Mouse (Mus musculus) layer of hippocampus, postnatal 25 days (tissue): ENCODE results near the gene Slc39a12. TPM values are rescaled to one million over a fixed set of nuclear protein-coding genes. Genes with fewer than 3 reads are reported as not detected.

Experiments used
- DNase-seq, 2 experiments: peaks; one replicate each; pipeline ENCODE4 v3.0.0; 2022; ENCODE audit warnings: mixed read lengths in 2 of 2, low spot score in 1 of 2; ENCODE audit errors: extremely low spot score in 1 of 2
- total RNA-seq, 2 experiments: library from RNA; stranded (reverse); gene quantifications; 2 replicates each; pipeline ENCODE4 v1.2.3; 2021

Gene Slc39a12
- 10 to 100 TPM; 40.2 to 46.2 TPM for total RNA-seq

DNA sequence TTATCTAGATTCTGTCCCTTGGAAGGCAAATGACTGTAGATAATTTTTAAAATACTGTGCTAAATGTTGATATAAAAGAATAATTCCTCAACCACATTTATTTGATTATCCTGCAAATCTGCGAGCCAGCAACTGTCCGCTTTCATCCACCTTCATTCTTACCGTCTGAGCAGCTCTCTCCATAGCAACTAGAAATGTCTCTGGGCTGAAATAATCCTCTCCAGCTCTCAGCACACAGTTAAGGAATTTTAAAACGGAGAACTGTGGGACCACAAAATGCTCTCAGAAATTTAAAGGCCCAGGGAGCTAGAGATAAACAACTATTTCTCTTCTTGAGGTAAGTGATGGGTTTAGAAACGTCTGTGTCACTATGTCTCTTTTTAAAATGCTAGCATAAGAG is at the start of gene Slc39a12:
Slc39a12 (plus strand) TSS at position 155 of the 400 bp plus-strand sequence.
- DNase-seq = no peak

DNA sequence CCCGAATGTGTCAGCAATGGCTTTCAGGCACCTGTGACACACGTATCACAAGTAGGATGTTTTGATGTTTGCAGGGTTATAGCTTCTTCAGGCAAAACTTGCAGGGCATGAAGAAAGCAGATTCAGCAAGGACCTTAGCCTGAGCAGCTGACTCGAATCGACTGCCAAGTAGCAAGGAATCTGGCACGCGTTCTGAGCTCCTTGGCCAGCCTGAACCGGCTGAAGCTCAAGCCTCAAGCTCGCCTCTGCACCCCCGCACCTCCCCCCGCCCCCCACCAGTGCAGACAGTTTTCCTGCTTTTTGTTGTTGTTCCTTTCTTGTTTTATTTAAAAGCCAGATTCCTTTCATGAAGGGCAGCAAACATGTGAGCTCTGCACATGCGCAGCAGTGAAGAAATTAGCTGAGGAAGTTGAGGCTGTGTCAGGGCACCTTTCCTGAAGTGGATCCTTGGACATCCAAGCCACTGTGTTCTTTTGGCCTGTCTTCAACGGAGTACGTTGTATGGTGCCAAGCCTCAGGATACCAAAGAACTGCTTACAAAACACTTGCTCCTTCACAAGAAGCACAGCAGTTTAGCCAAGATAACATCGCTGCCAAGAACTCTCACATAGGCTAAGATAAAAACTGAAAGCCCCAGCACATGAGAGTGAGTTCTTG is 46.3 kb upstream of the Slc39a12 start:
- peak; percentile 29 to 51 for DNase-seq

DNA sequence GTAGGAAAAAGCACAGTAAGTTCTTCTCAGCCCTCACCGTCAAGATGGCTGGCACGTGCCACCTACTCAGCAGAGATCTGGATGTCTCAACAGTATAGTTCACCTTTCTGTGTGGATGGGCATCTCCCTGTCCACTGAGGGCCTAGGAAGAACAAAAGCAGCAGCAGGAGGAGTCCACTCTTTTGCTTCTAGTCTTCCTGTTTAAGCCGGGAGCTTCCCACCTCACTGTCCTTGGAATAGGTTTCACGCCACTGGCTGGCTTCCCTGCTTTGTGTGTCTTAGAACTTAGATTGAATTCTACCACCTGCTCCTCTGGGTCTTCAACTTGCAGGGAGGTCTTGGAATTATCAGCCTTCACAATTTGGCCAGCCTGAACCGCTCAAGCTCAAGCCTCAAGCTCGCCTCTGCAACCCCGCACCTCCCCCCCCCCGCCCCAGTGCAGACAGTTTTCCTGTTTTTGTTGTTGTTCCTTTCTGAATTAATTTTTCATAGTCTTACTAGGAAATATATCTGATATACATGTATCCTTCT is 45.7 kb upstream of the Slc39a12 start:
- DNase-seq = peak in 1 of 2 experiments; percentile 4

DNA sequence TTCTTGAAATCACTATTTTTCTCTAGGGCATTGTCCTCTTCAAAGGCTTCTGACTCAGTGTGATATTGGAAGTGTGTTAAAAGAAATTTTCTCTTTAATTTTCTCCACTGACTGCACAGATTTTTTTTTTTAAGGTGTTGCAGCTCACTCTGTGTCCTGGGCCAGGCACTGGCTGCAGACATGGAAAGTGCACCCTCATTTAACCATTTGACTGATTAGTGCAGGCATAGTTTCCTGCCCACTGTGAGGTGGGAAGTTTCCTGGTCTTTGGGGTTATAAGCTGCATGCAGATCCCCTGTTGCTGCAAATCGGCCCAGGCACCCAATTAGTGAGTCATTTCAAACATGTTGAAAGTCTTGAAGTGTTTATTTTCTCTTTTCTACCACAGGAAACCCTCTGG is 740 bp downstream of the Slc39a12 start:
- DNase-seq = no peak

DNA sequence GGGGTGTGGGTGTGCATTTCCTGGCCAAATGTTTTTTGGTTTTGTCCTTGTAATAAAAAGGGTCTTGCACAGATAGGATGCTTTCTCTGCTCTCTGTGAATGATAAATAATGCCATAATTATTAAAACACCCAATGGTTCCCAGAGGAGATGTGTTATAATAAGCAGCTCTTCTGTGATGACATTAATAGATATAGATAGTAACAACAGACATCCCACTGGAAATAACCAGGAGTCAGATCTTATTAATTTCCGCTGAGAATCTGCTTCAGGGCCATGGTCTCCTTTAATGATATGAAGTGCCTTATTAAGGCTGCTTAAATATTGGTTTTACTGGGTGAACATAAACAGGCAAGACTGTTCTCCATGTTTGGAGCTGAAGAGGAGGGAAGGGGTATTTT is 2.8 kb downstream of the Slc39a12 start:
- no peak for DNase-seq

DNA sequence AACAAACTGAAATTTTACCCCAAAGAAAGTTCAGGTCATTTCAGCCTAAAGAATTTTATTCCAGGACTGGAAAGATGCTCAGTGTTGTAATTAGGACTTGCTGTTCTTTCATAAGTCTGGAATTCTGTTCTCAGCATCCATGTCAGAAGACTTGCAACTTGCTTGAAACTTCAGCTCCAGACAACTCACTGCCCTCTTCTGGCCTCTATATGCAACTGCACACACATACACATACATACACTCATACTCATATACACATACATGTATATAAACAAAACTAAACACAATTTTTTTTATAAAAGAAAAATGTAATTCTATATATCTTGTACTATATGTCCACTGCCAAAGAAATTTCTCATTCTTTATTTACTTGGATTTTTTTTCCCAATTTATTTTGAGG is 14.9 kb downstream of the Slc39a12 start:
- DNase-seq = no peak

DNA sequence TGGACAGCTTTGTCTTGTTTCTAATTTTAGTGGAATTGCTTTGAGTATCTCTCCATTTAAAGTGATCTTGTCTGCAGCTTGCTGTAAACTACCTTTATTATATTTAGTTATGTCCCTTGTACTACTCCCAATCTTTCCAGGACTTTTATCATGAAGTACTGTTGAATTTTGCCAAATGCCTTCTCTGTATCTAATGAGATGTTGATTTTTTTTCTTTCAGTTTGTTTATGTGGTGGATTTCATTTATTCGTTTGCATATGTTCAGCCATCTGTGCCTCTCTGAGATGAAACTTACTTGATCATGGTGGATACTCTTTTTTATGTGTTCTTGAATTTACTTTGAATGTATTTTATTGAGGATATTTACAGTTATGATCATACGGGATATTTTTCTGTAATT is 40.9 kb downstream of the Slc39a12 start:
- DNase-seq = no peak

DNA sequence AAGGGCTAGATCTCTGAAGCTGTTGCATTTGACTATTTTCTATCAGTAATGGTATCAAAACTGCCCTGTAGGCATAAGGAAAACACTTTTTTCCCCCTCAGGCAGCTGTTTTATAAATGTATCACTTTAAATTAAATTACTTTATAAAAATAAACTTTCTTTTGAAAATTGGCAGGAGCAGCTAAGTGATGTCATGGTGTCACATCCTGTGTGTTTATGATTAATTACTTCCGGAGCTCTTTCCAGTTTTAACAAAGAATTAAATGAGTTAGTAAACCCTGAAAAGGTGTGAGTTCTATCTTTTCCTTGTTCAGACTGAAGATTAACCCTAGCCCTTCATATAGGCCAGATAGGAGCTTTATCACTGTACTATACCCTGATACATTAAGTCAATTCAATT is 59.2 kb downstream of the Slc39a12 start:
- DNase-seq = no peak

DNA sequence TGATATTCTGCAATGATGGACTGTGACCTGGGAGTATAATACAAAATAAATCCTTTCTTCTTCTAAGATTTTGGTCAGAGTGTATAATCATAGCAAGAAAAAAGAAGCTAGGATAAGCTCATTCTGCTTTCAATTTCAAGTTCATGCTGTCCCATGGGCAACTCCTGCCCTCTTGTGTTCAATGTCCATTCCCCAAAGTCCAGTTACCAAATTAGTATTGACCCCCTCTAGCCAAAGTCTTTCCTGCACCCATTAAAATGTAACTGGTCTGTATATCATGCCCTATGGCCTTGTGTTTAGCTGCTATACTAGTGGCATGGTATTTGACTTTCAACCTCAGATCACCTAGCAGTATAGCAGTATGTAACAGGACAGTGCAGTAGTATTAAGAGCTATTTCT is 62.8 kb downstream of the Slc39a12 start:
- no peak for DNase-seq

DNA sequence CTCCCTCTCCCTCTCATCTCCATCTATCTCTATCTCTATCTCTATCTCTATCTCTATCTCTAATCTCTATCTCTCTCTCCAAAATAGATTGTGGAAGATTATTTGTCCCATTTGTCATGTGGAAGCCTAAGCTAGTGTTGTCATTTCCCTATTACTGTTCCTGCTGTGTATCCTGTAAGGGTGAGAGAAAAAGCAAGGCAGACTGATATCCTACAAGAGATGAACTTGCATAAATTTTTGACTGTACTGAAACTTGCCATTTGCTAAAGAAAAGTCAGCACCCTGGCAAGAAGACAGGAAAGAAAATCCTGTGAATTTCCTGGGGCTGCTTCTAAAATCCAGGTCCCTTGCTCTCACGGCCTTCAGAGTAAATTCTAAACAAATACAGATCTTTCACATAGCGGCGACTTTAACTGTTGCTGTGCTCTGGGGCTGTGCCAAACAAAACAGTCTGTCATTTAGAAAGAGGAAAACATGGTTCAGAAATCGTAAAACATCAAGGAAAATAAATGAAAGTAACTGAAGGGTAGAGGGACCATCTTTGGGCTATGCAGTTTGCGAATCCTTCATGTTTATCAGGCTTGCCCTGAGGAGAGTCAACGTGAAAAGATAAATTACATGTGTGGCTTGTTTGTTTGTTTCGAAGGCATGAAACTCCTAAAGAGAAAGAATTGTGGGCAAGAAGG is 67.0 kb downstream of the Slc39a12 start:
- no peak for DNase-seq

DNA sequence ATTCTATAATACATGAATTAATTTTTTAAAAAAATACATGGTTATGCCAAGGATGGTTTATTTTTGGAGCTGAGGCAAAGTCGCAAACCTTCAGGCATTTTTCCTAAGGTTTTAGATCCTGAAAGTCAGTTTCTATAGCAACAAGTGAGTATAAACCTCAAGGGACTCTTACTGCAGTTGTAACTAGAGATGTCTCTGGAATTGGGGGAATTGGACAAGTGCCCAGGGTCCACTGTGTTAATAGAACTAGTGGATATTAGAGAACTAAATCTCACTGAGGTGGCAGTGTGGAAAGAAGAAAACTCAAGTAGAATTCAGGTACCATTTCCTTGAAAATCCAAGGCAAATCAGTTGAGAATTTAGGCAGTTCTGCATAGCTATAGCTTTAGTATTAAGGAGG is 76.3 kb downstream of the Slc39a12 start:
- no peak for DNase-seq

DNA sequence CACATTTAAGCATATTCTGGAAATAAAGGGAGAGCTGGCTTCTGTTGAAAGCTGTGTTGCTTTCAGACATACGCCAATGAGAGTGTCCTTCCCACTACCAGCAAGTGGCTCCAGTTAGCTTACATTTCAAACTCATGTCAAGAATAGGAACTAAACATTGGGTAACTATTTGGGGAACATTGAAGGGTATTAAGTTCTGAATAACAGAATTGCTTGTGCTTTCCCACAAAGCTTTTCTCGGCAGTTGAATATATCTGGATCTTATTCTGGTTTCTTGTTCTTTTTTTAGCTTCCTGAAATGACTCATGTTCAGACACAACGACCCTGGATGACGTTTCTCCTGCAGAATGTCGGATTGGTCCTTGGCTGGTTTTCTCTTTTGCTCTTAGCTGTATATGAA is 106.0 kb downstream of the Slc39a12 start:
- DNase-seq = no peak

DNA sequence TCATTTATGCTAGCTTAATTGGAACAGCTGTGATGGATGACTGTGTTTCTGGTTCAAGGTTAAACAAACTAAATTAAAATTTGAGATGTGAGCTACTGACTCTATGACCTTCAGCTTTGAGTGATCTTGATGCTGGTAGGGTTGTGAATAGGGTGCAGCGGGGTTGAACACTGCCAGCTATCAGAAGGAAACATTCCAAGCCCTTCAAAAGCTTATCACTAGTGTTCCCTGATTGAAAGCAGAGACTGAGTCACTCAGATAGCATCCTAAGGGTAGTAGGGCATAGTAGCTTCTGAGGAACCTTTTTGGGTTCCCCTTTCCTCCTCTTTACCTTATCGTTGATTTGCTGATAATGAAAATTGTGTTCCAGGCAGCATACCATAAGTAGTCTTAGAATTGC is 108.0 kb downstream of the Slc39a12 start:
- no peak for DNase-seq

DNA sequence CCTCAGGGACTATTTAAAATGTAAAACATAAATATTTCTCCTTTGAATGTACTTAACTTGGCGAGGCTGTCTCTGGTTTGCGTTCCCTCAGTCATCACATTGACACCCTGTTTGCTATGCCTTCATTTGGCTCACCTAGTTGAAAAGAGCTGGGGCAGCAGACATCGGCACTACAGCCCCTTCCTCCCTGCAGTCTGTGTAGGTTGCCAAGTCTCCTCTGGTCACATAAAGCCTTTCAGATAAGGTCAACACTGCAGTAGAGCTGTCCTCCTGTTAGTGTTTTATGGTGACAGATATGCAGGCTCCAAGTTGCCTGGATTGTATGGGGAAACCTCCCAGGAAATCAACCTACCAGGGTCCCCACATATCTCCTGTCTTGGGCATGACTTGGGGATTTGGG is 114.4 kb downstream of the Slc39a12 start:
- DNase-seq = no peak

DNA sequence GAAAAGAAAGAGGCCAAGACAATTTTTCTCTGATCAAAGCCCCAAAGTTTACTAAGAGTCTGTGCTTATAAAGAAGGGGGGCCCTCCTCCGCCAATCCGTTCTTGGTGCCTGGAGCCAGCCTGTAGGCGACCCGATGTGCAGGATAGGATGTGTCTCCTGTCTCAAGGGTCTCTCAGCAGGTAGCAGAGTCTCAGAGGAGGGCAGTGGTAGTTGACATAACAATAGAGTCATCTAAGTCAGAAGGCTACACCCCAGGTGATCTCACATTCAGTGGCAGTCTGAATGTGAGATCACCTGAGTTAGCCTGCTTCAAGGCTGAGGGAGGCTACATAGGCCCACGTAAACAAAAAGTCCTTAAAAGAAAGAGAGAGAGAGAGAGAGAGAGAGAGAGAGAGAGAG is 130.1 kb downstream of the Slc39a12 start:
- no peak for DNase-seq

DNA sequence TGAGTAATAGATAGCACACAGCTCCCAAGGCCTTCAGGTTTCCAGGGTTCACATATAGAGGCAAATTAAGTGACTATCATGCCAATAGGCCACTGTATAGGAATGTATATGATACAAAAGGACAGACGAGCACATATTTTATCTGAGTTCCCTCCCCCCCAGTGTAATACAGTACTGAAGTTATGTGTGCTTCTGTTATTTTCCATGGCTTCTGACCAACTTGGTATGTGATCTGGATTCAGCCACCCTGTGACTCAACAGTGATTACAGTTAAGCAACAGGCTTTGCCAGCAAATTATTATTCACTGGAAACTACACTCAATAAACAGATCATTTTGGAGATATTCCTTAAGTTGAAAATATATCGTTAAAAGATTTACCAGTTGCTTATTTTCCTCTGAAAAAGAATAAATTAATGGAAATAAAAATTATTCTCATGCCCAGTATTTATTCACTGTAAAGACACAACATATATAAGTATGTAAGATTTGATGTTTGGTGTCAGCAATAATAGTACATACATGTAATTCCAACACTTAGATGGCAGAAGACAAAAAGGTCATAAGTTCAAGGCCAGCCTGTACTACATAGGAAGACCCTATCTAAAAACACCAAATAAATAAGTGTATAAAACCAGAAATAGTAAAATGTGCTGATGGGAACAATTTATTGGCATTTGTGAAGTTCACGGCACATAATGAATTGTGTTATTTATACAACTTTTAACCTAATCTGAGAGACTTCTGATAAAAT is 146.4 kb downstream of the Slc39a12 start:
- DNase-seq = no peak

DNA sequence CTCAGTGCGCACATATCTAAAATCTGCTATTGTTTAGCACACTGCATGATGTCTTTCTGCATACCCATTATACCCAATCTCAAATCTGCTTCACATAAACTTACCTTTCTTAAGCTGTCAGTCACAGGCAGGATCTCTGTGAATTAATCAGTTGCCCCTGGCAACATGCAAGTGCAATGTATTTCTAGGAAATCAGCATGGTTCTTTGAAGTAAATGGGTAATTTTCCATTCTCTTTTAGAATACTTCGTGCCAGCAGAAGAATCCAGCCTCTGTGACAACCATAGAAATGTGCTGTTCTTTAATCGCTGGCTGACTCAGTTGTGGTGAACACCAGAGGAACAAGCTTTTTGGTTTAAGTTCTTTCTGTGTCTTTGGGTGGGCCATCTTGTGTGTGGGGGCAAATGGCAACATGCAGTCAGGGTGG is 147.1 kb downstream of the Slc39a12 start:
- no peak for DNase-seq

DNA sequence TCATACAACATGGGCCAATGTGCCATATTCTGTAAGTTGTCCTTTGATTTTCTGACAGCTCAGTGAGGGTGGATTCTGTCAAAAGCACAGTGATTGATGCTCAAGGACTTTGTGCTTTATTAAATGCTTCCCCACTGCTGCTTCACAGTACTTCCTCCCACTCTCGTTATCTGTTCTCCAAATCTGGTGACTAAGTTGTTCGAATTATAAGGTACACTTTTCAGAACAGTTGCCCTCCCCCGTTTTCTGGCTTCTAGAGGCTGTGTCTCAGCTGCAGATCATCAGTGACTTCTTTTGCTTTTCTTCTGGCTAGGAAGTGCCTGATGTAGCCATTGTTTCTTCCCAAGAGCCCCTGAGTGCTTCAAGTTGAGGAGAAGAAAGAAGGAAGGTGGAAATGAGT is 149.7 kb downstream of the Slc39a12 start:
- DNase-seq = no peak

DNA sequence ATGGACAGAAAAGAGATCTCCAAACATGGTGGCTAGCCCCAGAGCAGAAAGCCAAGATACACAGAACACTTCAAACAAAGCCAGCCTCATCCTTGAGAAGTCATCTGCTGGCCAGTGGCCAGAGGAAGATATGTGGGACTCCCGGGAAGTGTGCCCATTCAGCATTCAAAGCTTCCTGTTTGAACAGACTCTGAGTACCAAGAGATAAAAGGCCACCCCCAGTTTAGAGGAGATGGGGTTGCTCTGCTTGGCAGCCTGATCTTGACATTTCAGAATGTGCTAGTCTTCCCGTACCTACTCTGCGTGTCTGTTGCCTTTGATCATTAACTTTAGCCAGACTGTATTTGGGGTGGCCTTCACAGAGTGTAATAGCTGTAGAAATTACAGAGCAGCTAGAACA is 155.2 kb downstream of the Slc39a12 start:
- DNase-seq = peak in 1 of 2 experiments; percentile 11

DNA sequence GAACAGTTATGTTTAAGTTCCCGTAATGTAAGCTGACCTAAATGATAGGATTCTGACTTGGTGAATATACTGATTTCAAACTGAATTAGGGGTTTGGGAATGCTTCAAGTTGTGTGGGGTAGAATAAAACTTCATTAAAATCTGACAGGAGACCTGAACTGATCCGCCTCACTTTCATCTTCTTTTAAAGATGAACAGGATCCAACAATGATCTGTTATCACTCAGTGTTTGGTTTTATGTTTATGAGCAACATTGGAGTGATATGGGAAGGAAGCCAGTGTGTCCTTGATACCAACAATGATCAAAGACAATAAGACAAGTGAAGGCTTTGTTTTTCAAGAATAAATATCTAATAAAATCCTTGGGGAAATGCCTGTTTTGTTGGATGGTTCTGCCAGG is 155.7 kb downstream of the Slc39a12 start:
- no peak for DNase-seq
